Mouse (Mus musculus): ENCODE results near the gene Klhl29. TPM values are rescaled to one million over a fixed set of nuclear protein-coding genes. Genes with fewer than 3 reads are reported as not detected.

Klhl29 gene
- 0.07 TPM for polyA plus RNA-seq (2017; shearing (Covaris generic))

DNA sequence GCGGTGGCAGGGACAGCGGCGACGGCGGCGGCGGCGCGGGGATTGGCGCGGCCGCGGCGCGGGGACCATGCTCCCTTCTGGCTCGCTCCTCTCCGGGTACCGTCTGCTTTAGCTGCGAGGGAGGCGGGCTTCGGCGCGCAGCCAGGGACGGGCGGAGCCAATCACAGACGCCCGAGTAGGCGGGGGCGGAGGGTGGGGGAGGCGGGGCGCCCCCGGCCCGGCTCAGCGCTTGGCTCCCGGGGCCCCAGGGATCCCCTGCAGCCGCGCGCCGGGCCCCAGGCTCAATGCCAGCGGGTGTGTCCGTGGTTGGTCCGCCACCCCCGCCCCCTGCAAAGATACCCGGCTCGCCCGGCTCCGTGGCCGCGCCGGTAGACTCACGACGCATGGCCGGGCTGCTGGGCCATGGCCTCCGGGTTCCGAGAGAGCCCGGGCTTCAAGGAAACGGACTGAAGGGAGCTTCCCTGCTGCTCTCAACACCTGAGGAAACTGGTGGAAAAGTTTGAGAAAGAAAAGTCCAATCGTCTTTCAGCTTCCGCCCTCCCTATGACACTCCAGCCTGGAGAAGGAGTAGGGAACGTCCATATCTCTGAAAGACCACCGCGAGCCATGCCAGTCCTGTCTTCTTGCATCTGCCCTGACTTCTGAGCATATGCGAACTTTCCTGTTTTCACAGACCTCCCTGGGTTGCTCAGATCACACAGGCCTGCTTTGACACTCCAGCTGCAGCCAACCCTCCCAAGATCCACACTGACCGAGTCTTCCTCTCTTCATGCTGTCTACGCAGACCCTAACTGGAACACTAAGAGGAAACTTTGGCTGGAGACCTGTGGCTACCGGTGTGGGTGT is at the start of gene Klhl29:
Gene Klhl29 (minus strand): TSS at position 67 of the 846 bp plus-strand sequence.

